Mouse (Mus musculus) megakaryocyte, embryonic 14.5 days (primary cell): ENCODE data around the gene Rasl11b. TPM values are rescaled to one million over a fixed set of nuclear protein-coding genes. Genes with fewer than 3 reads are reported as not detected.
A peak's percentile ranks its signal among the peaks of the same experiment; 100 is the strongest.

Source experiments
- H3K27me3 ChIP-seq: replicated peaks from 2 replicates; pipeline ENCODE3; 2012; ENCODE audit warnings: inconsistent platforms
- H3K36me3 ChIP-seq: replicated peaks from 2 replicates; pipeline ENCODE3; 2012; ENCODE audit warnings: low read length, inconsistent platforms, mixed read lengths
- H3K4me1 ChIP-seq: 2 replicates; pipeline ENCODE4 v1.6.1; 2012; ENCODE audit warnings: inconsistent platforms
- H3K4me3 ChIP-seq: replicated peaks from 2 replicates; pipeline ENCODE3; 2012; ENCODE audit warnings: moderate library complexity, mild to moderate bottlenecking, inconsistent platforms
- H3K9me3 ChIP-seq: 2 replicates; pipeline ENCODE4 v1.6.1; 2012; ENCODE audit warnings: inconsistent platforms
- FLI1 ChIP-seq: IDR thresholded peaks from 2 replicates; pipeline ENCODE4 v1.6.1; 2012; ENCODE audit warnings: low read length, inconsistent platforms, mixed read lengths
- GATA1 ChIP-seq: IDR thresholded peaks from 3 replicates; pipeline ENCODE4 v1.6.1; 2012; ENCODE audit warnings: mixed read lengths, low read length, inconsistent platforms, borderline replicate concordance
- polyA plus RNA-seq: library from polyadenylated mRNA; stranded (reverse); fragments of >175 nt; gene quantifications from 2 replicates; pipeline ENCODE4 v1.2.3, GENCODE M21; 2012; ENCODE audit warnings: low replicate concordance; ENCODE audit not compliant: insufficient read depth

Gene Rasl11b
- polyA plus RNA-seq, 1 experiment, result 2.0 TPM

DNA sequence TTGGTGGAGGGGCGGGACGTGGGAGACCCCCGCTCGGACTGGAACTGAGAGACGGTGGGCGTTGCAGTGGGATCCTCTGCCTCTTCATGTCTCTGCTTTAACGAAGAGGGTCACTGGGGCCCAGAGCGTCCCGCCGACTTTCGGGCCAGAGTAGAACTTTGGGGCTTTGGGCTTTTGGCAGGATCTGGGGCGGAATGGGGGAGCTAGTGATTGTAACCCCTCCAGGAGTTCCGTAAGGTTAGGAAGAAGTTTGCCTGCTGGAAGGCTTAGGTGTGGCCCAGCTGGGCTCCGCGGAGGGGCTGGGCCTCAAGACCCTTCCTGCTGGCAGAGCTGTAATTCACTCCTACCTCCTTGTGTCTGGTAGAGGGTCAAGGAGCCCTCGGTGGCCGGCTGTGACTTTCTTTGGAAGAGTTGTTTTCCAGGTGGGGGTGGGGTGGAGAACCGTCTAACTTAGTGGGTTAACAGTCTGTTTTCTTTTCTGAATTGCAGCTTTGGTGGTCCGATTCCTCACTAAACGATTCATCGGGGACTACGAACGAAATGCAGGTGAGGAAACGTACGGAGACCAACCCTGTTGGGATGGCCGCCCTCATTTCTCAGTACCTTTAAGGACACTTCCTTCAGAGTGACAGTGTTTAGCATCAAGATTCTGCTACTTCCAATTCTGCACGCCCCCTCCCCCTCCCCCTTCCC lies 674 bp downstream of the Rasl11b start:
- H3K36me3 ChIP-seq, result peaks cover 15% of the 10 kb centered on the region
- no peaks in the 10 kb centered on the region for H3K9me3 ChIP-seq
- TF ChIP-seq GATA1 (no peak), FLI1 (no peak)
- peak overlapping the region; percentile 96 for H3K4me3 ChIP-seq
- H3K4me1 ChIP-seq, result peaks cover 62% of the 10 kb centered on the region
- peaks cover 55% of the 10 kb centered on the region for H3K27me3 ChIP-seq

DNA sequence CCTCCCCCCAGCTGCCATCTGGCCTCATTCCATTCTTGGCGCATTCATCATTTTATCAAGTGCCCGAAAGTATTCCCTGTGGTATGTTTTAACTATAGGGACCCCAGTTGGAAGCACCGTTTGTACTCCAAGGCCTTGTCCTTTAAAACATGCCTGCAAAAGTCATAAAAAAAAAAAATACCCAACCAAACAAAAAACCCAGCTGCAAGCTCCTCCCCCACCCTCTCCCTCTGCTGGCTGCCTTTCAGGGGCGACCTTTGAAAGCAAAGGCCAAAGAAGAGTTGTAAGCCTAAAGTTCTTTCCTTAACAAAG lies 1.2 kb downstream of the Rasl11b start:
- no peak for TF ChIP-seq GATA1
- TF ChIP-seq FLI1, result no peak
- Histone ChIP-seq H3K4me1 (peaks cover 59% of the 10 kb centered on the region), H3K36me3 (peaks cover 15% of the 10 kb centered on the region), H3K4me3 (no peak overlapping the region), H3K9me3 (no peaks in the 10 kb centered on the region), H3K27me3 (peaks cover 50% of the 10 kb centered on the region)

DNA sequence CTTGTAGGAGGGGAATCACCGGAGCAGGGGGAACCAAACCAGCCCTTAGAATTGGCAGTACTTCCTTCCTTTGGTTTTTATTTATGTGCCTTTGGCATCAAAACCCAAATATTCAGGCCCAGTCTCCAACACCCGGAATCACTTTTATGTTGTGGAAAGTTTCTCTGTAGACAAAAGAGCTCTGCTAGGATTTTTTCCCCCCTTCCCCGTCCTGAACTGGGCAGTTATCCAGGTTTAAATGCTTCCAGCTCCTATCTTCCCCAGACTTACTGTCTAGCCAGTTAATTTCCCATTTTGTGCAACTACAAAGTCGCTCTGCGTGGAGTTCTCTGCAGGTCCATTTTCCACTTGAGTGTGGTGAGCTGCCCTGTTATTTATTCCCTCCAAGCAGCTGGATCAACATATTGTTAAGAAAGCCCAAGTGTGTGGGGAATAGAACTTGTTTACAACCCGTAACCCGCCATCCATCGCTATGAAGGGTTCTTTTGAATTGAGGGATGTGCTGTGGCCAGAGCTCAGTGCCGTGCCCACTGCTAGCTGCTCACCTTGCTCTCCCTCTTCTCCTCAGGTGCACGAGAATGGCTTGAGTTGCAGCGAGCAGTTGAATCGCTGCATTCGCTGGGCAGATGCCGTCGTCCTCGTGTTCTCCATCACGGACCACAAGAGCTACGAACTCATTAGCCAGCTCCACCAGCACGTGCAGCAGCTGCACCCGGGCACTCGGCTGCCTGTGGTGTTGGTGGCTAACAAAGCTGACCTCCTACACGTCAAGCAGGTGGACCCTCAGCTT lies 2.6 kb downstream of the Rasl11b start:
- Histone ChIP-seq H3K36me3 (peaks cover 15% of the 10 kb centered on the region), H3K4me1 (peaks cover 55% of the 10 kb centered on the region), H3K27me3 (peaks cover 41% of the 10 kb centered on the region), H3K9me3 (peaks cover 3% of the 10 kb centered on the region; the same call in 1 of the 2 replicates), H3K4me3 (peak overlapping the region; percentile 10)
- TF ChIP-seq FLI1 (no peak), GATA1 (no peak)

DNA sequence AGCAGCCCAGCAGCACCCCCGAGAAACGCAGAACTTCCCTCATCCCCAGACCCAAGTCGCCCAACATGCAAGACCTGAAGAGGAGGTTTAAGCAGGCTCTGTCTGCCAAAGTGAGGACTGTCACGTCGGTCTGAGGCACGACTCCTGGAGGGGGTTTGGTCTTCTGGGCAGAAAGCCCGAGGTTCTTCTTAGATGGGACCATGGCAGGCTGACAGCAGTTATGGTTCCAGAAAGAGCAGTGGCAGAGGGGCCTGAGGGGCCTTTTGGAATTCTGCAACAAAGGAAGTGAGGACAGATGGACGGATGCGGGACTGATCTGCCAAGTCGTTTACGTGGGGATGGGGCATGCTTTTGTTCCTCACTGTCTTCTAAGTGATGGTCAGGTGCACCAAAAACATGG lies 3.4 kb downstream of the Rasl11b start:
- Histone ChIP-seq H3K36me3 (peaks cover 19% of the 10 kb centered on the region), H3K4me1 (peaks cover 50% of the 10 kb centered on the region), H3K9me3 (peaks cover 10% of the 10 kb centered on the region), H3K4me3 (no peak overlapping the region), H3K27me3 (peaks cover 39% of the 10 kb centered on the region)
- no peak for TF ChIP-seq GATA1
- no peak for TF ChIP-seq FLI1

DNA sequence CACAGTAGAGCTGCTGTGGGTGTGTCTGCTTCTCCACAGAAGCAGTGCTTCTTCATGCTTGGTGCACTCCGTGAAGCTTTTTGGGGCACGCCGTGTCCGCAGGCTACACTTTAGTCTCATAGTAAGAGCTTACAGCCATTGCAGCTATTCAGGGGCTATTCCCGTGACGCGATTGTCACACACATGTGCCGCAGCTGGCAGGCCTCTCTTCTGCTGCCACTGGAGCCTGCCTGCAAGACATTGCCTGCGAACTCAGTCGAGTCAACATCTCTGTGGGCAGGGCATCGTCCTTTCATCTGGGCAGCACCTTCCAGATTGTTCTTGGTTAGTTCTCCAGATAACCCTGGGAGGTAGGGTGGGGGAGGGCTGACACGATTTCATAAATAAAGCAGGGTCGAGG lies 4.7 kb downstream of the Rasl11b start:
- Histone ChIP-seq H3K4me3 (no peak overlapping the region), H3K27me3 (peaks cover 25% of the 10 kb centered on the region), H3K4me1 (peaks cover 37% of the 10 kb centered on the region), H3K36me3 (peaks cover 22% of the 10 kb centered on the region), H3K9me3 (peaks cover 16% of the 10 kb centered on the region)
- TF ChIP-seq GATA1 (no peak), FLI1 (no peak)

DNA sequence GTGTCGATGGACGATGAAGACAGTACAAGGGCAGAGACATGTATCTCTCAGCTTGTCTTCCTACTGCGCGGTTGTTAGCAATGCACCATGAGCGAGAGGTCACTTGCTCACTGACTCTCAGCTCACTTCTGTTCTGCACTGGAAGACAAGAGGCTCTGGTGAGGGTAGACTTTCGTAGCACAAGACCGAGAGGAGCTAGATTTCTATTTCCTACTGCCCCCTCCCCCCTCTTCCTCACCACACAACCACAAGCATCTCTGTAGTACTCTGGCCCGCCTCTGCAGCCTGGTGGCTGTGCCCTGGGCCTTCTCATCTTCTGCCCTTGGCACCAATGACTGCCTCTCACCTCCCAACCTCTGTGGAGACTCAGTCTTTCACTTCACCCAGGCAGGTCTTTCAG lies 5.4 kb downstream of the Rasl11b start:
- peaks cover 20% of the 10 kb centered on the region for H3K27me3 ChIP-seq
- peak overlapping the region; percentile 12 for H3K4me3 ChIP-seq
- TF ChIP-seq FLI1 (no peak), GATA1 (no peak)

DNA sequence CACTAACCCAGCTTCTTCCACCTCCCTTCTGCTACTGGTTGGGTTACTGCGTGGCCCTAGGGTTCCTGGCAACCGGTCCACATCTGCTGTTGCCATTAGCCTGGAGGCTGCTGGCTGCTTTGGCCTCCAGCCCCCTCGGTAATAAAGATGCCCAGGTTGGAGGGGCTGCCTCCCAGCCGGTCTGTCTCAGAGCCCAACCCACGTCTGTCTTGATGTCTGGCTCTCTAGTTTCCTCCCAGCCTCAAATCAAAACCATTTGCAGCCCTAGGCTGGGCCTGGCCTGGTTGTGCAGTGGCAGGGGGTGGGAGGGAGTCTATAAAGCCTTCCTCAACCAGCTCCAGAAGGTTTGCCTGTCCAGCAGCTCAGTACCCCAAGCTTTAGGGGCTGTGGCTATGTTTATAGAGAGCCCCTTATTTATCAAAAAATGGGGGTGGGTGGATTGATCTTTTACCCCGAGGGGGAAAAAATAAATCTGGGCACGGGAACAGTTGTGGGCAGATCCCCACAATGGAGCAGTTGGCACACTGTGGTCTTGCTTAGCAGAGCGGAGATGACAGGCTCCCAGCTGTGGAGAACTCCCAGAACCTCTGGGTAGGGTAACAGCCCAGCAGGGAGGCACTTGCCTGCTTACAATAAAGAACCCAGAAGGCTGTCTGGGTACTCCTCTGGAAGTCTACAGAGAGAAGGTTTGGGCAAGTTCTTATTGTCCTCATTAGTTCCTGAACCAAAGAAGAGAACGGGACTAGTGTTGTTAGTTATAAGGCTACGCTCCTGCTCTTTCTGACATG lies 6.7 kb downstream of the Rasl11b start:
- peaks cover 25% of the 10 kb centered on the region for H3K4me1 ChIP-seq
- TF ChIP-seq FLI1 (no peak), GATA1 (no peak)
- peaks cover 16% of the 10 kb centered on the region for H3K9me3 ChIP-seq
- peaks cover 26% of the 10 kb centered on the region for H3K36me3 ChIP-seq
- peaks cover 19% of the 10 kb centered on the region for H3K27me3 ChIP-seq
- H3K4me3 ChIP-seq, result no peak overlapping the region

More for the DNA sequence above, 5.4 kb downstream of the Rasl11b start:
- peaks cover 34% of the 10 kb centered on the region for H3K4me1 ChIP-seq
- peaks cover 22% of the 10 kb centered on the region for H3K36me3 ChIP-seq
- peaks cover 16% of the 10 kb centered on the region for H3K9me3 ChIP-seq

DNA sequence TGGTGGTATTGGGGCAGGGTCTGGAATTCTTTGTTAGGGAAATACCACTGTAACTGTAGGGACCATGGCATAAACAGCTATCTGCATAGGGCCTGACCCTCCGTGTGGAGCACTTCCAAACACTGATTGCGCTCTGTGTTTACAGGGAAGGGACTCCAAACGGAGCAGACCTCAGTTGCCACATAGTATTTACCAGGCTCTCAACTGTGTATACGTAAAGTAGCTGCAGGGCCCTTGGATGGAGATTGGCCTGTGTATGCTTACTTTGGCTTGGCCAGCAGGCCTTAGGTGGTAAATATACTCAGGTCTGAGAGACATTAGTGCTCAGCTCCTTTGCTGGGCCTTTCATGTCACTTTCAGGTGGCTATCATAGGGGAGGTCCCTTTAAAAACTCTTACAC lies 7.4 kb downstream of the Rasl11b start:
- no peak for TF ChIP-seq GATA1
- TF ChIP-seq FLI1, result no peak
- H3K4me1 ChIP-seq, result peaks cover 21% of the 10 kb centered on the region
- H3K36me3 ChIP-seq, result peaks cover 24% of the 10 kb centered on the region
- H3K4me3 ChIP-seq, result no peak overlapping the region
- H3K27me3 ChIP-seq, result peaks cover 18% of the 10 kb centered on the region
- H3K9me3 ChIP-seq, result peaks cover 16% of the 10 kb centered on the region

DNA sequence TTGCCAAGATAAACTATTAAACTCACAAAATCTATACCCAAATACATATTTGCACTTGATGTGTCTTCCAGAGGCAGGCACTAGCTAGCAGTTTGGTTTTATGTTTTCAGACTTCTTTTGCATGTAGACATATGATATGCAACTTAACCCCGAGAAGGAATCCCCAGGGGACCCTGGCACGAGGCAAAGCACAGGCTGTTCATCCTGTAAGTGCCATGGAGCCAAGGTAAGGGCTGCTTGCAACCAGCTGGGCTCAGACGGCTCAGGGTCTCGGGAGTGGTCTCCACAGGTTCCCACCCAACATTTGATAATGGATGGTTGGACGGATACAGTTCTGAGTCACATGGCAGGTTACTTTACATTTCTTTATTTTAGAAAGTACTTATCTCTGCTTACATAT lies 9.4 kb downstream of the Rasl11b start:
- peaks cover 11% of the 10 kb centered on the region for H3K36me3 ChIP-seq
- H3K4me3 ChIP-seq, result no peak overlapping the region
- TF ChIP-seq FLI1 (no peak), GATA1 (no peak)
- H3K27me3 ChIP-seq, result peaks cover 8% of the 10 kb centered on the region
- peaks cover 16% of the 10 kb centered on the region for H3K9me3 ChIP-seq
- H3K4me1 ChIP-seq, result peaks cover 30% of the 10 kb centered on the region
